Mouse (Mus musculus) kidney, embryonic 14.5 days (tissue): ENCODE measurements around the gene Tpcn1. TPM values are rescaled to one million over a fixed set of nuclear protein-coding genes. Genes with fewer than 3 reads are reported as not detected.

Experiments used
- ATAC-seq: fragments of 200-750 bp; cut with Nextera tagmentation; 2 replicates; pipeline ENCODE4 v1.8.0; 2017; ENCODE audit warnings: moderate number of reproducible peaks, mild to moderate bottlenecking, moderate TSS enrichment, moderate library complexity; ENCODE audit not compliant: low FRiP score, low TSS enrichment
- H3K27ac ChIP-seq: fragments of 300-500 bp; sonication (generic); 2 replicates; pipeline ENCODE4 v1.5.1; 2014; ENCODE audit warnings: low read depth, mild to moderate bottlenecking, low read length, moderate library complexity, mixed read lengths
- H3K27me3 ChIP-seq: fragments of 300-500 bp; sonication (generic); 2 replicates; pipeline ENCODE4 v1.6.1; 2014; ENCODE audit warnings: mild to moderate bottlenecking, low read length; ENCODE audit not compliant: control insufficient read depth, insufficient read depth
- H3K36me3 ChIP-seq: fragments of 300-500 bp; sonication (generic); 2 replicates; pipeline ENCODE4 v1.6.1; 2014; ENCODE audit warnings: low read length, mixed read lengths; ENCODE audit not compliant: control insufficient read depth, insufficient read depth
- H3K4me1 ChIP-seq: fragments of 300-500 bp; sonication (generic); 2 replicates; pipeline ENCODE4 v1.6.1; 2014; ENCODE audit warnings: low read length, mixed read lengths; ENCODE audit not compliant: control insufficient read depth, insufficient read depth
- H3K4me2 ChIP-seq: fragments of 300-500 bp; sonication (generic); replicated peaks from 2 replicates; pipeline ENCODE4 v1.6.1; 2014; ENCODE audit warnings: low read depth, mild to moderate bottlenecking, low read length
- H3K4me3 ChIP-seq: fragments of 300-500 bp; sonication (generic); 2 replicates; pipeline ENCODE4 v1.5.1; 2014; ENCODE audit warnings: mild to moderate bottlenecking, low read length
- H3K9ac ChIP-seq: fragments of 300-500 bp; sonication (generic); 2 replicates; pipeline ENCODE4 v1.6.1; 2014; ENCODE audit warnings: low read depth, mild to moderate bottlenecking, low read length, moderate library complexity
- H3K9me3 ChIP-seq: fragments of 300-500 bp; sonication (generic); 2 replicates; pipeline ENCODE4 v1.6.1; 2016; ENCODE audit warnings: low read length; ENCODE audit not compliant: control insufficient read depth
- WGBS: fragments of 180-500 bp; shearing (Covaris S2); extraction: QIAGEN DNeasy Blood & Tissue Kit; methylation state at CpG from one replicate; pipeline ENCODE4 v1.1.7; 2014; 5-methylcytosine and 5-hydroxymethylcytosine counted together
- polyA plus RNA-seq: library from polyadenylated mRNA; unstranded; fragments of >200 nt; fragmentation: Nextera tagmentation; extraction: Ambion mirVana; gene quantifications from 2 replicates; pipeline ENCODE4 v1.2.1, GENCODE M21; 2014

Tpcn1 gene
- polyA plus RNA-seq, 1 experiment from 2014 or later: 33.8 TPM

GRCm38 (mm10) chr5:120536046-120536445, 52.4 kb downstream of the Tpcn1 start:
- WGBS: 93% methylated on average over 13 of the region's 13 CpGs
- no peak overlapping the region for H3K9ac ChIP-seq
- H3K27ac ChIP-seq: no peak overlapping the region
- ATAC-seq: no peak
- H3K27me3 ChIP-seq: no peaks in the 10 kb centered on the region
- H3K4me2 ChIP-seq: no peak overlapping the region
- H3K4me3 ChIP-seq: no peak overlapping the region
- peaks cover 26% of the 10 kb centered on the region for H3K4me1 ChIP-seq
- no peaks in the 10 kb centered on the region for H3K9me3 ChIP-seq
- peaks cover 36% of the 10 kb centered on the region for H3K36me3 ChIP-seq

GRCm38 (mm10) chr5:120534686-120535075, 53.8 kb downstream of the Tpcn1 start:
- H3K9ac ChIP-seq: no peak overlapping the region
- ATAC-seq: no peak
- H3K4me3 ChIP-seq: no peak overlapping the region

GRCm38 (mm10) chr5:120534071-120534685, 54.3 kb downstream of the Tpcn1 start:
- no peak overlapping the region for H3K9ac ChIP-seq
- 0 out of 2 replicates have a peak, but pooled peaks have one; percentile 38 for ATAC-seq
- H3K9me3 ChIP-seq: no peaks in the 10 kb centered on the region
- H3K27ac ChIP-seq: peak overlapping the region; percentile 3
- H3K27me3 ChIP-seq: no peaks in the 10 kb centered on the region
- peaks cover 19% of the 10 kb centered on the region for H3K36me3 ChIP-seq
- 25% methylated on average over 15 of the region's 15 CpGs for WGBS
- no peak overlapping the region for H3K4me3 ChIP-seq
- peaks cover 26% of the 10 kb centered on the region for H3K4me1 ChIP-seq
- no peak overlapping the region for H3K4me2 ChIP-seq

More at GRCm38 (mm10) chr5:120534686-120535075, 53.8 kb downstream of the Tpcn1 start:
- Histone ChIP-seq H3K27ac (peak overlapping the region; percentile 3), H3K36me3 (peaks cover 24% of the 10 kb centered on the region), H3K9me3 (no peaks in the 10 kb centered on the region), H3K4me2 (no peak overlapping the region), H3K27me3 (no peaks in the 10 kb centered on the region), H3K4me1 (peaks cover 26% of the 10 kb centered on the region)
- WGBS: 44% methylated on average over 2 of the region's 2 CpGs

- no peak for ATAC-seq
- Histone ChIP-seq H3K4me3 (no peak overlapping the region), H3K36me3 (peaks cover 4% of the 10 kb centered on the region; the same call in 1 of the 2 replicates), H3K4me2 (no peak overlapping the region), H3K27ac (no peak overlapping the region), H3K9me3 (no peaks in the 10 kb centered on the region), H3K27me3 (no peaks in the 10 kb centered on the region), H3K9ac (no peak overlapping the region), H3K4me1 (peaks cover 26% of the 10 kb centered on the region)
- 90% methylated on average over 8 of the region's 8 CpGs for WGBS
Measured at GRCm38 (mm10) chr5:120531631-120532030, 56.8 kb downstream of the Tpcn1 start.

DNA sequence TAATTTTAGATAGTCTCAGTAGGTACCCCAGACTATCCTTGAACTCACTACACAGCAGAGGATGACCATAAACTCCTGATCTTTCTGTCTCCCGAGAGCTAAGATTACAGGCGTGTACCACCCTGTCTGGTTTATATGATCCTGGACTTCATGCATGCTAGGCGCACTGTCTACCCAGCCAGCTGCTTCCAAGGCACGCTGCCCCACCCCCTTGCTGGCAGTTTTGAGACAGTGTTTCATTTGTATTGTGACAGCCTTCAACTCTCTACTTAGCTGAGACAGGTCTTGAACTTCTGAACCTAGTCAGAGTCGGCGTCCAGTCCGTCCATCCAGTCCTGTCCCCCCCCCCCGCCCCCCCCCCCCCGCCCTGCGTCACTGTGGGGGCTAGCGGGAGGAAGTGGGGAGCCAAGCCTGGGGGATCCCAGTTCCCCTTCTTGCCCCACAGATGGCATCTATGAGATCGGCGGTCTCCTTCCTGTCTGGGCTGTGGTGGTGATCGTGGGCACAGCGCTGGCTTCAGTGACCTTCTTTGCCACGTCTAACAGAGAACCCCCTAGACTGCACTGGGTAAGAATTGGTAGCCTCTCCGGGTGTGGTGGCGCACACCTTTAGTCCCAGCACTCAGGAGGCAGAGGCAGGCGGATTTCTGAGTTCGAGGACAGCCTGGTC, 61.0 kb downstream of the Tpcn1 start:
- no peaks in the 10 kb centered on the region for H3K4me1 ChIP-seq
- H3K27ac ChIP-seq: no peak overlapping the region
- H3K4me3 ChIP-seq: no peak overlapping the region
- ATAC-seq: no peak
- no peak overlapping the region for H3K9ac ChIP-seq
- H3K9me3 ChIP-seq: no peaks in the 10 kb centered on the region
- H3K27me3 ChIP-seq: no peaks in the 10 kb centered on the region
- WGBS: 91% methylated on average over 14 of the region's 20 CpGs
- H3K36me3 ChIP-seq: peaks cover 4% of the 10 kb centered on the region; the same call in 1 of the 2 replicates
- H3K4me2 ChIP-seq: no peak overlapping the region

DNA sequence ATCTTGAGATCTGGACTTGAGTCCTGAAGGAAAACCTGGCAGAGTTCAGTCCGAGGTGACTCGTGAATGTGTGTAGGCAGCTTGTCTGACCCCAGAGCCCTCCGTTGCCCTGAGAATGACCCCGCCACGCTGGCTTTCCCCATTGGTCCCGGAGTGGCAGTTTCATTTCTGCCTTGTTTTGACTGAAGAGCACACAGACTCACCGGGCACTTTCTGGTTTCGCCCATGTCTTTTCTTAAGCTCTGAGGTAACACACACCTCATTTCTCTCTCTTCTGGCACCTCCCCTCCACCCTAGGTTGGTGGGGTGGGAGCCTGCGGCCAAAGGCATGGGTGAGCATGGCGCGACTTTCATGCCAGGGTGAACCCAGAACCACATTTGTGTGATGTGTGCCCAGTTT, 62.2 kb downstream of the Tpcn1 start:
- peaks cover 10% of the 10 kb centered on the region for H3K36me3 ChIP-seq
- no peak overlapping the region for H3K27ac ChIP-seq
- H3K9me3 ChIP-seq: no peaks in the 10 kb centered on the region
- ATAC-seq: no peak
- H3K9ac ChIP-seq: no peak overlapping the region
- H3K4me3 ChIP-seq: no peak overlapping the region
- H3K4me2 ChIP-seq: no peak overlapping the region
- WGBS: 62% methylated on average over 11 of the region's 11 CpGs
- no peaks in the 10 kb centered on the region for H3K4me1 ChIP-seq
- no peaks in the 10 kb centered on the region for H3K27me3 ChIP-seq

DNA sequence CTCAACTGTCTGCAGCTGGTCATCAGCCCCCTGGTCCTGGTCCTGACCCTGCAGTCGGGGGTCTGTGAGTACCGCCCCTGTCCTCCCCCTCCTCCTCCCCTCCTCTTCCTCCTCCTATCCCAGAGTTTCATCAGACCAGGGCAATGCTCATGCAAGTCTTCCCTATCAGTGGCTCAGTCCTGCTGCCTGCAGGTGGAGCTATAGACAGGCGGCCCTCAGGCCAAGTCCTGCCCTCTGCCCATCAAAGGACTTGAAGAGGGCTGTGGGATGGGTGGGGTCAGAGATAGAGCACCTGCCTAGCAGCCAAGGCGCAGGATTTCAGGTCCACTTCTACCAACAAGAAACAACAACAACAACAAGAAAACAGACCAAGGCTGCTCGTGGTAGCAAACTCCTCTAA, 62.7 kb downstream of the Tpcn1 start:
- 0 out of 2 replicates have a peak, but pooled peaks have one; percentile 45 for ATAC-seq
- Histone ChIP-seq H3K27me3 (no peaks in the 10 kb centered on the region), H3K4me3 (no peak overlapping the region), H3K4me2 (no peak overlapping the region), H3K27ac (no peak overlapping the region), H3K4me1 (no peaks in the 10 kb centered on the region), H3K9me3 (no peaks in the 10 kb centered on the region), H3K9ac (no peak overlapping the region), H3K36me3 (peaks cover 10% of the 10 kb centered on the region)
- 29% methylated on average over 5 of the region's 5 CpGs for WGBS

DNA sequence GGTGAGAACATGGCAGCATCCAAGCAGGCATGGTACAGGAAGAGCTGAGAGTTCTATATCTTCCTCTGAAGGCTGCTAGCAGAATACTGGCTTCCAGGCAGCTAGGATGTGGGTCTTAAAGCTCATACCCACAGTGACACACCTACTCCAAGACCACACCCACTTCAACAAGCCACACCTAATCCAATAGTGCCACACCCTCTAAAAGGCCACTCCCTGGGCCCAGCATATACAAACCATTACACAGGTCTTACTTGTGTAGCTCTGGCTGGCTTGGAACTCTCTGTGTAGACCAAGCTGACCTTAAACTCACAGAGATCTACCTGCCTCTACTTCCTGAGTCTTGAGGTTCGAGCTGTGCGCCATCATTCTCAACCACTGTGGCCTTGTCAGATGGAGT, 63.7 kb downstream of the Tpcn1 start:
- Histone ChIP-seq H3K27ac (no peak overlapping the region), H3K9me3 (no peaks in the 10 kb centered on the region), H3K36me3 (peaks cover 10% of the 10 kb centered on the region), H3K4me2 (no peak overlapping the region), H3K27me3 (no peaks in the 10 kb centered on the region), H3K9ac (no peak overlapping the region), H3K4me3 (no peak overlapping the region), H3K4me1 (no peaks in the 10 kb centered on the region)
- no peak for ATAC-seq
- WGBS: 91% methylated on average over 2 of the region's 2 CpGs

GRCm38 (mm10) chr5:120522649-120523048, 65.8 kb downstream of the Tpcn1 start:
- 84% methylated on average over 3 of the region's 3 CpGs for WGBS
- Histone ChIP-seq H3K4me1 (0 out of 2 replicates have a peak, but pooled peaks cover 2% of the 10 kb centered on the region), H3K36me3 (peaks cover 10% of the 10 kb centered on the region), H3K9ac (no peak overlapping the region), H3K4me2 (no peak overlapping the region), H3K9me3 (no peaks in the 10 kb centered on the region), H3K4me3 (no peak overlapping the region), H3K27me3 (no peaks in the 10 kb centered on the region), H3K27ac (no peak overlapping the region)
- ATAC-seq: no peak
